Mouse (Mus musculus) limb, embryonic 10.5 days (tissue): ENCODE data around the gene Fam189a2. TPM values are rescaled to one million over a fixed set of nuclear protein-coding genes. Genes with fewer than 3 reads are reported as not detected.

Experiments used
- DNase-seq: peaks from one replicate; pipeline ENCODE4 v3.0.0-alpha.2; 2017; ENCODE audit warnings: low spot score
- H3K27ac ChIP-seq: fragments of 300-500 bp; sonication (generic); 2 replicates; pipeline ENCODE4 v1.5.1; 2016; ENCODE audit warnings: mild to moderate bottlenecking
- H3K27me3 ChIP-seq: fragments of 300-500 bp; sonication (generic); 2 replicates; pipeline ENCODE4 v1.6.1; 2016; ENCODE audit warnings: low read depth, mild to moderate bottlenecking; ENCODE audit not compliant: poor library complexity, severe bottlenecking
- H3K36me3 ChIP-seq: fragments of 300-500 bp; sonication (generic); 2 replicates; pipeline ENCODE4 v1.6.1; 2016; ENCODE audit warnings: mild to moderate bottlenecking, moderate library complexity
- H3K4me1 ChIP-seq: fragments of 300-500 bp; sonication (generic); 2 replicates; pipeline ENCODE4 v1.6.1; 2016
- H3K4me3 ChIP-seq: fragments of 300-500 bp; sonication (generic); 2 replicates; pipeline ENCODE4 v1.5.1; 2016; ENCODE audit warnings: mild to moderate bottlenecking, moderate library complexity
- H3K9me3 ChIP-seq: fragments of 300-500 bp; sonication (generic); replicated peaks from 2 replicates; pipeline ENCODE4 v1.6.1; 2016; ENCODE audit warnings: mild to moderate bottlenecking
- WGBS: fragments of 180-500 bp; shearing (Covaris S2); methylation state at CpG from one replicate; pipeline ENCODE4 v1.1.7; 2016; 5-methylcytosine and 5-hydroxymethylcytosine counted together
- polyA plus RNA-seq: library from polyadenylated mRNA; unstranded; fragments of >200 nt; fragmentation: Nextera tagmentation; extraction: Ambion mirVana; gene quantifications from 2 replicates; pipeline ENCODE4 v1.2.1, GENCODE M21; 2016

Fam189a2 gene
- 0.20 and 0.28 TPM in 2 replicates for polyA plus RNA-seq

DNA sequence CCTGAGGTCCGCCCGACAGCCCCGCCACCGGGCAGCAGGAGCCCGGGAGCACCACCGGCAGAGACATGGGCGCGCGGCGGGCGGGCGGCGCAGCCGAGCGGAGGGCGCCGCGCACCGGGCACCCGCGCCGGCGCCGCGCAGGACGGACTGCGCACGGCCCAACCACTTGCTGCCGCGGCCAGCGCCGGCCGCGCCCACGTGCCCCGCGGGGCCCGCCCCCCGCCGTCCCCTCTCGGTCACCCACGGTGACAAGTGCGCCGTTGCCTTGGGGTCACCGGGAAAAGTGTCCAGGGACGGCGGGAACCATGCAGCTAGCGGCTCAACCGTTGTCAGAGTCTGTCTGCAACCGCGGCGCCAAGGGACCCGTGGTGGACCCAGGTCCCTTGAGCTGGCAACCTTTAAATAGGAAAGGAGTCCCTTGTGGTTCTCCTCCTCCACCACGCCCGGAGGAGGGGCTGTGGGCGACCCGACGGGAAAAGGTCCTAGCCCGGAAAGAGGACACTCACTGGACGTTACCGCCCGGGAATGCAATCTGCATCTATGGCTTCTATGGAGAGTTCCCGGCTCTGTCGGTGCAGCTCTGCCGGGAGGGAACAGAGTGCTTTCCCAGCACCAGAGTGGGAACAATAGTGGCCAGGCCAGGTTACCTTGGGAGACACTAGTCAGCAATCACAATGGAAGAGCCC, at the start of gene Fam189a2:
Gene Fam189a2 (minus strand): TSS at position 149 of the 686 bp plus-strand sequence.
- no peaks in the 10 kb centered on the region for H3K36me3 ChIP-seq
- H3K27me3 ChIP-seq = peaks cover 62% of the 10 kb centered on the region
- under 1% methylated on average over 59 of the region's 65 CpGs for WGBS
- peak within 1 kb of the TSS; percentile 66 for H3K4me3 ChIP-seq
- H3K27ac ChIP-seq = peak within 1 kb of the TSS; percentile 42
- no peaks in the 10 kb centered on the region for H3K9me3 ChIP-seq
- peak; percentile 63 for DNase-seq
- peaks cover 20% of the 10 kb centered on the region for H3K4me1 ChIP-seq

DNA sequence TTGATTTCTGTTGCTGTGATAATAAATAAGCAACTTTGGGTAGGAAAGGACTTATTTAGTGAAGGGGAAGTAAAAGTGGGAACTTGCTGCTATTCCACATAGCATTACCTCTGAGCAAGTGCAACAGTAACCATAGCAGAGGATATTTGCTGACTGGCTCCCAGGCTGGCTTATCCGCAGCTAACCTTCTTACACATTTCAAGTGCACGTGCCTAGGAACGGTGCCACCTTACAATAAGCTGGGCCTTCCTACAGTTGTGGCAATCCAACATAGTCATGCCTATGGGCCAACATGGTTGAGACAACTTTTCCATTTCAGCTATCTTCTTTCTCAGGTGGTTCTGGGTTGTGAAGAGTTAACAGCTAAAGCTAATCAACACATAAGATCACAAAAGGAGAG, 46.8 kb upstream of the Fam189a2 start:
- H3K9me3 ChIP-seq = no peaks in the 10 kb centered on the region
- WGBS = 95% methylated on average over 3 of the region's 3 CpGs
- no peaks in the 10 kb centered on the region for H3K27me3 ChIP-seq
- no peak overlapping the region for H3K4me3 ChIP-seq
- no peaks in the 10 kb centered on the region for H3K4me1 ChIP-seq
- H3K27ac ChIP-seq = no peak overlapping the region
- H3K36me3 ChIP-seq = no peaks in the 10 kb centered on the region
- no peak for DNase-seq

DNA sequence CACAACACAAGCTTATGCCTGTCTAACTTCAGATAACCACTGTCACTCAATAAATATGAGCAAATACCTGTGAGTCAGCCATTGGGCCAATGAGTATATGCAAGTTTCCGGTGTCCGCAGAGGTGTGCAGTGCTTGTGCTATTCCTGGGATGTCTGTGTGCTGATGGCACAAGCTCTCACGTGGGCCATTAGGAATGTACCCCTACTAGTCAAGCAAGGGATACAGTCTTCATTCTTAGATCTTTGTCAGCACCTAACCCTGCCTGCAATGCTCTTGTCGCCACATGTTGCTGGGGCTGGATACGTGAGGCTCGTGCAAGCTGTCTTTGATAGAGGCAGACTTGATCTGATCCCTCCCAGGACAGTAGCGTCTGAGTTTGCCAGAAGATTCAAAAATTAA, 45.7 kb upstream of the Fam189a2 start:
- DNase-seq = no peak
- 88% methylated on average over 7 of the region's 7 CpGs for WGBS
- Histone ChIP-seq H3K4me1 (no peaks in the 10 kb centered on the region), H3K27me3 (no peaks in the 10 kb centered on the region), H3K9me3 (no peaks in the 10 kb centered on the region), H3K4me3 (no peak overlapping the region), H3K36me3 (no peaks in the 10 kb centered on the region), H3K27ac (no peak overlapping the region)

DNA sequence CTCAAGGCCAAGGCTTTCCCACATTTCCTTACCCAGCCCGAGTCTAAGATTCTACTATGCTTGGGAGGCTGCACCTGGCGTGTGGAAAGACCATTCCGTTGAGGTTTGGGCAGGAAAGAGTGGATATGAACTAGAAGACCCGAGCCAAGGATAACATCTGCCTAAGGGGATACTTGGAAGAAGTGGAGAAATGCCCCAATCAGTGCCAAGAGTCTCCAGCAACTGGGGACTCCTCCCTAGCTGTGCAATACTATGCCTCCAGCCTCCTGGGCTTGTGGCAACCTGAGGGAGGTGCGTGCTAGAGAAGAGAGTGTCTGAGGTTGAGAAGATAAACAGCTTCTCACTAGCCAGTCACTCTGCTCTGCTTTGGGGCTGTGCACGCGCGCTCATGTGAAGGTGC, 45.1 kb upstream of the Fam189a2 start:
- DNase-seq = no peak
- H3K27ac ChIP-seq = no peak overlapping the region
- H3K4me1 ChIP-seq = no peaks in the 10 kb centered on the region
- no peak overlapping the region for H3K4me3 ChIP-seq
- no peaks in the 10 kb centered on the region for H3K36me3 ChIP-seq
- H3K27me3 ChIP-seq = no peaks in the 10 kb centered on the region
- 89% methylated on average over 8 of the region's 8 CpGs for WGBS
- H3K9me3 ChIP-seq = no peaks in the 10 kb centered on the region

DNA sequence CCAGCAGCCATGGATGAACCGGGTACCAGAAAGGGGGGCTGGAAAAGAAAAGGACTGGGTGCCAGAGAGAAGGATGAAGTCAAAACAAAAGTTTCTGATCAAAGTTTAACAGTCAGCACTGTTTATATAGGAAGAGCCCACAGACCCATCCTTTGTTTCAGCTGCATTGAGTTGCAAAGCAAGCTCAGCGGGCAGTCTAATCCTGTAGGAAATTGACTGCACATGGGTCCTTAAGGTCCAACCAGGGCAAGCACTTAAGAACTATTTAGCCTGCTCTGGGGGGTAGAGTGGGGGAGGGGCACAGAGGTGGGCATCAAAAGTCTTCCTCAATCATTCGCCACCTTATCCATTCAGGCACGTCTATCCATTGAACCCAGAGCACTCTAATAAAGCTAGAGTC, 42.3 kb upstream of the Fam189a2 start:
- no peak overlapping the region for H3K4me3 ChIP-seq
- no peaks in the 10 kb centered on the region for H3K27me3 ChIP-seq
- H3K36me3 ChIP-seq = no peaks in the 10 kb centered on the region
- DNase-seq = no peak
- no peaks in the 10 kb centered on the region for H3K4me1 ChIP-seq
- H3K9me3 ChIP-seq = no peaks in the 10 kb centered on the region
- H3K27ac ChIP-seq = no peak overlapping the region
- 59% methylated on average over 4 of the region's 4 CpGs for WGBS

DNA sequence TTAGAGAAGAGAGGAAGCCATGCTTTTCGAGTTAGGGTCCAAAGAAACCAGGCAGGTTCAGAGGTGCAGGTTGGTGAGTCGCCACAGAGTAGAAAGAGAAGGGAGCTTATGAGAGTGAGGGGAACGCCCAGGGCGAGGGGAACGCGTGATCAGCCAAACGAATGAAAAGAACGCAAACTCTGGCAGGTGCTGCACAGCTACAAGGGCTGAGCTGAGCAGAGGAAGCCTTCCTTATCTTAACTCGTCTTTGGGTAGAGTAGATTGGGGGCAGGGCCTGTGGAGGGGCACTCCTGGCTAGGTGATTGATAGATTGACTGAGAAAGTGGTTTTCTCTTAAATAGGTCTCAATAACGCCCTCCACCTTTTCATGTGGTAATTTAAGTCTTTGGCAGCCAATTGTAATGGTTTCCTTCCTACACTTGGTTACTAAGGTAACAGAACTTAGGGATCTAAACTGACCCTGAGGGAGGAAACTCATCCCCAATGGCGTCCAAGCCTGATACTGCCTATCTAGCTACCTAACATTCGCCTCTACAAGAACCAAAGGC, 33.6 kb upstream of the Fam189a2 start:
- no peaks in the 10 kb centered on the region for H3K4me1 ChIP-seq
- no peaks in the 10 kb centered on the region for H3K9me3 ChIP-seq
- DNase-seq = no peak
- no peaks in the 10 kb centered on the region for H3K36me3 ChIP-seq
- 46% methylated on average over 12 of the region's 12 CpGs for WGBS
- H3K27me3 ChIP-seq = no peaks in the 10 kb centered on the region
- H3K4me3 ChIP-seq = no peak overlapping the region
- H3K27ac ChIP-seq = no peak overlapping the region

DNA sequence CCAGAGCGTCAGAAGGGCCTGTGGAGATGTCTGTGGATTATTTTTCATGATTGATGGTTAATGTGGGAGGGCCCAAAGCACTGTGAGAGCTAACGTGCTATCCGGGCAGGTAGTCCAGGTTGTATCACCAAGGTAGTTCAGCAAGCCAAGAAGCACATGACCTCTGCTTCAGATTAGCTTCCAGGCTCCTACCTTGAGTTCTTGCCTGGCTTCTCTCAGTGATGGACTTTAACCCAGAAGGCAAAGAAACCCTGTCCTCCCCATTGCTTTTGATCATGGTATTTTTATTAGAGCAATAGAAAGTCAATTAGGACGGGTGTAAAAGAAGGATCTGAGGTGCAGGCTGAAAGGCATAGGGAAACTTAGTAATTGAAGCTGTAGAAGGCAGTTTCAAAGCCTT, 32.8 kb upstream of the Fam189a2 start:
- 53% methylated on average over 4 of the region's 4 CpGs for WGBS
- DNase-seq = no peak
- Histone ChIP-seq H3K27ac (no peak overlapping the region), H3K4me1 (no peaks in the 10 kb centered on the region), H3K27me3 (no peaks in the 10 kb centered on the region), H3K4me3 (no peak overlapping the region), H3K9me3 (no peaks in the 10 kb centered on the region), H3K36me3 (no peaks in the 10 kb centered on the region)

DNA sequence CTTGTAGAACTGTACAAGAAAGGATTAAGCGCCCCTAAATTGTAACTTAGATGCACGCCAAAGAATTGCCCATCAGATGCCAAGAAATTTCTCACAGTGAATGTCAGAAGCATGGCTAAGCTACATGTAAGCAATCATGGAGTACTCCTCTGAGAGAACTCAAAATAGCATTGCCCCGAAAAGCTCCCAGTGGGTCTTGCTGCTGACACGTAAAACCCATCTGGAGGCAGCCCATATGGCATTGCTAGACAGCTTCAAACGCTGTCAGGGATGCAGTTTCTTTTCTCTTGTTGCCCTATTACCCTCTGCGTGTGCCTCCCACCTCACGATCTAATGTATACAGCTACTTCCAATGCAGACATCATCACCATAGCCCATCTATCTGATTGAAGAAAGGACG, 28.0 kb upstream of the Fam189a2 start:
- Histone ChIP-seq H3K4me1 (peaks cover 6% of the 10 kb centered on the region), H3K36me3 (no peaks in the 10 kb centered on the region), H3K9me3 (no peaks in the 10 kb centered on the region), H3K27me3 (no peaks in the 10 kb centered on the region), H3K4me3 (no peak overlapping the region), H3K27ac (no peak overlapping the region)
- DNase-seq = no peak
- WGBS = 88% methylated on average over 8 of the region's 8 CpGs

DNA sequence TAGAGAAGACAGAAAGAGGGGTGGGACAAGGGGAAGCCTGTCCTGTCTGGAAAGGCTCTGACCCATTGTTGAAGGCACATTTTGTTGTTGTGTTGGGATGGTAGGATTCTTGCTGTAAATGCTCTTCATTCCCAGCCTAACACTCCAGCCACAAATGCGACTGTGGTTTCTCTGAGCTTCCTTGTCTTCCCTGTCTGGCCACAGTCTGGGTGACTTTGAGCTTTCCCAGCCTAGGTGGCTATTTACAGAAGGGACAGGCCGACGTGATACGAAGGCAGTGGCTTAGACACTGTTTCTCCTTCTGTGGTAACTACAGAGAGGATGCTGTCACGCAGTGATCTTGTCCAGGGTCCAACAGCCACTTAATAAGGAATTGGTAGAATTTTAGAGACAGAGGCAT, 27.2 kb upstream of the Fam189a2 start:
- Histone ChIP-seq H3K27me3 (no peaks in the 10 kb centered on the region), H3K4me3 (no peak overlapping the region), H3K27ac (no peak overlapping the region), H3K4me1 (peaks cover 6% of the 10 kb centered on the region), H3K36me3 (no peaks in the 10 kb centered on the region), H3K9me3 (no peaks in the 10 kb centered on the region)
- 70% methylated on average over 5 of the region's 5 CpGs for WGBS
- DNase-seq = no peak

DNA sequence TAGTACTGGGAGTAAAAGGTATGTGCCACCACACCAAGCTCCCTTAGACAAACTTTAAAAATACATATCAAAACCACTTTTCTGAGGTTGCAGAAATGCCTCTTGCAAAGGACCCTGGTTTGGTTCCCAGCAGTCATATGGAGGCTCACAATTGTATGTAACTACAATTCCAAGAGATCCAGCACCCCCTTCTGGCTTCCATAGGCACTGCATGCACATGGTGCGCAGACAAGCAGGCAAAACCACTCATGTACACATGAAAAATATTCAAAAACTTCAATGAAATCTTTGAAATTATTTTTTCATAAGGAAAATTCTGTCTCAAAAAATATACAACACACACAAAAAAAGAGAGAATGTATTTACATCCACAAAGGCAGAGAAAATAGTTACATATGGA, 26.1 kb upstream of the Fam189a2 start:
- no peak for DNase-seq
- Histone ChIP-seq H3K27ac (no peak overlapping the region), H3K4me1 (peaks cover 6% of the 10 kb centered on the region), H3K4me3 (no peak overlapping the region), H3K27me3 (no peaks in the 10 kb centered on the region), H3K9me3 (no peaks in the 10 kb centered on the region), H3K36me3 (no peaks in the 10 kb centered on the region)
- WGBS = 95% methylated on average over 1 of the region's 1 CpGs

DNA sequence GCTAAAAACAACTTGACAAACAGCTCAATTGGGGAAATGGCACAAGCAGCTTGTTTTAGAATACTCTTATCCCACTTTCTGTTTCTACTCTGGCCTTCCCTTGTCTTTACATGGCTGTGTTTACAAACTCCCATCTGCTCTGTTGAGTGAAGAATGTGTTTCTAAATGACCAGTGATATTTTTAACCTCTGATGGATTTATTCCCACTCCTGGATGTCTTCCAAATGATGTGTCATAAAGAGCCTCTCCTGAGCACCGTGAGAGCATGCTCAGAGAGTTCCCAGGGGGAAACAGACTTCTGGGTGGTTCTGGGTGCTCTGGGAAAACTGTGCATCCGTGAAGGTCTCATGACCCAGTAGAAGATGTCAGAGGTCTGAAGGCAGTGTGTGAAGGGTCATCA, 24.1 kb upstream of the Fam189a2 start:
- 70% methylated on average over 2 of the region's 2 CpGs for WGBS
- H3K27ac ChIP-seq = no peak overlapping the region

DNA sequence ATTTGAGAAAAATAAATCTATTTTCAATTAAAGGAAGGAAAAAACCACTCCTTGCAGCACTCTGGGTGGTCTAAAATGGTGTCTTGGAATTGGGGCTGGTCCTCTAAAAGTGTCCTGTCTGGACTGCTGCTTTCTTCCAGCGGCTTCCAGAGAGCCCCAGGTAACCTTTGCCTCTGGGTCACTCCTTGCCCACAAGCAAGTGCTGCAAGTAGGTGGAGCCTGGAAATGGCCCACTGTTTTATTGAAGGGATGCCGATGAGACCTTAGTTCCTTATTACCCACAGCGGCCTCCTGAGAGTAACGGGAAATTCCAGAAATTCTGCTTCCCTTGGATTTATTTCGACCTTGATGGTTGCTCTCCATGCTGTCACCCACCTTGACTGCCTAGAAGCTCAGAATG, 23.4 kb upstream of the Fam189a2 start:
- H3K4me3 ChIP-seq = no peak overlapping the region
- no peak overlapping the region for H3K27ac ChIP-seq
- 47% methylated on average over 5 of the region's 5 CpGs for WGBS
- no peaks in the 10 kb centered on the region for H3K9me3 ChIP-seq
- H3K27me3 ChIP-seq = no peaks in the 10 kb centered on the region
- no peak for DNase-seq
- H3K36me3 ChIP-seq = no peaks in the 10 kb centered on the region
- peaks cover 6% of the 10 kb centered on the region for H3K4me1 ChIP-seq

More for the DNA sequence above, 24.1 kb upstream of the Fam189a2 start:
- H3K9me3 ChIP-seq = no peaks in the 10 kb centered on the region
- no peak overlapping the region for H3K4me3 ChIP-seq
- H3K4me1 ChIP-seq = peaks cover 6% of the 10 kb centered on the region
- DNase-seq = no peak
- no peaks in the 10 kb centered on the region for H3K27me3 ChIP-seq
- H3K36me3 ChIP-seq = no peaks in the 10 kb centered on the region

DNA sequence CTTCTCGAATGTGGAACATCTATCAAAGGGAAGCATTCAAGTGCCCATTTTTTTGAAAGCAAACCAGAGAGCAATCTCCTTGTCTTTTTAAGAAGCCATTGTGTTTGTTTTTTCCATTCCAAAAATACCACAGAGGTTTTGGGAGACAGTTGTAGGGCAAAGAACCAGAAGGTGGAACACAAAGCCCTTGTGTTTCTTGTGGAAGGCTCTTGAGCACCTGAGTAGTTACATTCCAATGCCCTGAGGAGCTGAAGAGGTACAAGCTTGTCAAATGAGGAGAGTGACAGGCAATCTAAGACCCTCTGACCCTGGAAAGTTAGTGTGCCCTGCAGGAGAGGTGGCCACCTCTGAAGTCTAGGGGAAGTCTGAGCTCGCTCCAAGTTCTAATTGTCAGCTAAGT, 19.7 kb upstream of the Fam189a2 start:
- no peaks in the 10 kb centered on the region for H3K27me3 ChIP-seq
- no peak overlapping the region for H3K27ac ChIP-seq
- H3K4me3 ChIP-seq = no peak overlapping the region
- no peak for DNase-seq
- no peaks in the 10 kb centered on the region for H3K9me3 ChIP-seq
- WGBS = 76% methylated on average over 2 of the region's 2 CpGs
- no peaks in the 10 kb centered on the region for H3K36me3 ChIP-seq
- peaks cover 6% of the 10 kb centered on the region for H3K4me1 ChIP-seq

DNA sequence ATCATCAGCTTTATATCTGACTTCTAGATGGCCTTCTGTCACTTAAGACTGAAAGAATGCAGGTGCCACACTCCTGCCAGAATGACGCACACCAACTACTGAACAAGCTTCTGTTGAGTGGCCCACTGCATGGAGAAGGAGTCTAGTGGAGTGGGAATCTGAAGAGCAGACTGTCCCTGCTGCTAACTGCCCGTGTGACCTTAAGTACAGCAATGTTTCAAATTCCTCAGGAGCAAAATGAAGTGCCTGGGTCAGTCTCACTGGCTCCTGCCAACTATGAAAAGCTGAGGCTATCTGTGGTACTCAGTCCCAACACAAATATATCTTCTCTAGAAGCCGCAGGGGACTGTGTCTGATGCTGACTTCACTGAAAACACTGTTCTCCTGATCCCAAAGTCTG, 18.5 kb upstream of the Fam189a2 start:
- 77% methylated on average over 3 of the region's 3 CpGs for WGBS
- H3K27ac ChIP-seq = no peak overlapping the region
- peaks cover 3% of the 10 kb centered on the region for H3K4me1 ChIP-seq
- DNase-seq = no peak
- H3K36me3 ChIP-seq = no peaks in the 10 kb centered on the region
- no peaks in the 10 kb centered on the region for H3K27me3 ChIP-seq
- no peak overlapping the region for H3K4me3 ChIP-seq
- no peaks in the 10 kb centered on the region for H3K9me3 ChIP-seq
